Mouse (Mus musculus): ENCODE results near the gene Polr3gl. TPM values are rescaled to one million over a fixed set of nuclear protein-coding genes. Genes with fewer than 3 reads are reported as not detected.
"Not testable (repeated sequence)": the region's sequence is repeated elsewhere in the genome, so short reads cannot be mapped to it uniquely, and the experiment has no call there.

Polr3gl gene
- 10 to 100 TPM; 36.7 to 41.4 TPM for total RNA-seq (2021)
- long read RNA-seq, experiment 1, transcript Polr3gl-201 (8 exons, 1,427 nt): major isoform, 36 of 44 reads
- long read RNA-seq, experiment 1, partial matches to known transcripts: 0 of 44 reads
- long read RNA-seq, experiment 1, other reads (novel, unspliced or antisense): 6 of 44 reads
- long read RNA-seq, experiment 2, transcript Polr3gl-201 (8 exons, 1,427 nt): major isoform, 48 of 61 reads
- long read RNA-seq, experiment 2, partial matches to known transcripts: 2 of 61 reads
- long read RNA-seq, experiment 2, other reads (novel, unspliced or antisense): 8 of 61 reads

- DNase-seq: peak; percentile 90 to 92
- intact Hi-C loops (cut with DNase I): no loop called here
Measured at GRCm38 (mm10) chr3:96593790-96594560, at the start of gene Polr3gl. Gene Polr3gl (minus strand): TSS chr3:96594181.

GRCm38 (mm10) chr3:96639219-96639618 lies 45.2 kb upstream of the Polr3gl start:
- peak; percentile 48 to 51 for DNase-seq
- intact Hi-C loops (cut with DNase I): loop anchor here (5.0 kb wide), 2 partner anchors 42 to 57 kb away; partner anchors contain the start of gene Ankrd34a

GRCm38 (mm10) chr3:96636448-96636847 lies 42.5 kb upstream of the Polr3gl start:
- intact Hi-C loops (cut with DNase I): loop anchor here (2.0 to 5.0 kb wide), 3 partner anchors 39 to 90 kb away; partner anchors contain the start of gene Ankrd34a
- DNase-seq: no peak

- intact Hi-C loops (cut with DNase I): loop anchor here (2.0 to 5.0 kb wide), 3 partner anchors 39 to 89 kb away; partner anchors contain the start of gene Ankrd34a
- no peak for DNase-seq
Measured at GRCm38 (mm10) chr3:96635906-96636305, 41.9 kb upstream of the Polr3gl start.

- intact Hi-C loops (cut with DNase I): loop anchor here (5.0 kb wide), 2 partner anchors 38 to 53 kb away; partner anchors contain the start of gene Ankrd34a
- DNase-seq: peak; percentile 81 to 84
Measured at GRCm38 (mm10) chr3:96634928-96635879, 41.2 kb upstream of the Polr3gl start, which contains the start of the genes Pex11b and Gm42957. Gene Pex11b (plus strand): TSS chr3:96635376. Gene Gm42957 (plus strand): TSS chr3:96635474.

GRCm38 (mm10) chr3:96634015-96634414 lies 40.0 kb upstream of the Polr3gl start:
- intact Hi-C loops (cut with DNase I): no loop called here
- DNase-seq: no peak

GRCm38 (mm10) chr3:96632058-96632457 lies 38.1 kb upstream of the Polr3gl start:
- intact Hi-C loops (cut with DNase I): no loop called here
- no peak for DNase-seq

- intact Hi-C loops (cut with DNase I): no loop called here
- DNase-seq: peak; percentile 93 to 95
Measured at GRCm38 (mm10) chr3:96629729-96630600, 36.0 kb upstream of the Polr3gl start, which contains the start of gene Rbm8a. Gene Rbm8a (plus strand): TSS chr3:96629933.

- intact Hi-C loops (cut with DNase I): no loop called here
Measured at GRCm38 (mm10) chr3:96623201-96623600, 29.2 kb upstream of the Polr3gl start.

GRCm38 (mm10) chr3:96617941-96618340 lies 24.0 kb upstream of the Polr3gl start:
- DNase-seq: no peak
- intact Hi-C loops (cut with DNase I): no loop called here

More at GRCm38 (mm10) chr3:96623201-96623600, 29.2 kb upstream of the Polr3gl start:
- no peak for DNase-seq

- DNase-seq: no peak
- intact Hi-C loops (cut with DNase I): no loop called here
Measured at GRCm38 (mm10) chr3:96606618-96607017, 12.6 kb upstream of the Polr3gl start.

- intact Hi-C loops (cut with DNase I); DNase-seq: not testable (repeated sequence)
Measured at GRCm38 (mm10) chr3:96606007-96606406, 12.0 kb upstream of the Polr3gl start.

- DNase-seq: no peak
- intact Hi-C loops (cut with DNase I): no loop called here
Measured at GRCm38 (mm10) chr3:96603311-96603710, 9.3 kb upstream of the Polr3gl start.

- intact Hi-C loops (cut with DNase I): no loop called here
- DNase-seq: no peak
Measured at GRCm38 (mm10) chr3:96602704-96603084, 8.7 kb upstream of the Polr3gl start.

GRCm38 (mm10) chr3:96601941-96602703 lies 8.1 kb upstream of the Polr3gl start:
- DNase-seq: no peak
- intact Hi-C loops (cut with DNase I): no loop called here

- intact Hi-C loops (cut with DNase I): no loop called here
- DNase-seq: peak; percentile 54 to 69
Measured at GRCm38 (mm10) chr3:96601251-96601787, 7.3 kb upstream of the Polr3gl start.

GRCm38 (mm10) chr3:96600639-96601250 lies 6.8 kb upstream of the Polr3gl start, which contains the start of gene Lix1l:
Gene Lix1l (plus strand): TSS chr3:96601149.
- intact Hi-C loops (cut with DNase I): no loop called here
- peak; percentile 90 to 93 for DNase-seq

Measured in gastrocnemius, postnatal 36 days (tissue).